Mouse (Mus musculus) CH12.LX (cell line): ENCODE data around the gene P4ha3. TPM values are rescaled to one million over a fixed set of nuclear protein-coding genes. Genes with fewer than 3 reads are reported as not detected.

Source experiments
- DNase-seq: peaks from one replicate; pipeline ENCODE4 v3.0.0-alpha.2; 2013; ENCODE audit errors: extremely low read depth
- H3K27ac ChIP-seq: 2 replicates; pipeline ENCODE4 v1.5.1; 2012; ENCODE audit warnings: low read depth, mild to moderate bottlenecking, control low read depth, moderate library complexity; ENCODE audit not compliant: insufficient read depth
- H3K27me3 ChIP-seq: replicated peaks from 2 replicates; pipeline ENCODE3; 2012; ENCODE audit warnings: inconsistent platforms
- H3K36me3 ChIP-seq, 2 experiments: replicated peaks in 1 of 2; 2 replicates each; pipeline versions ENCODE3 to v1.6.1; 2012; ENCODE audit warnings: inconsistent platforms in 1 of 2, low read length in 1 of 2, mild to moderate bottlenecking in 1 of 2, mixed read lengths in 1 of 2, moderate library complexity in 1 of 2; ENCODE audit not compliant: control insufficient read depth in 1 of 2, insufficient read depth in 1 of 2
- H3K4me1 ChIP-seq, 2 experiments: 2 replicates each; pipeline ENCODE4 v1.6.1; 2012; ENCODE audit warnings: inconsistent platforms in 1 of 2, moderate library complexity in 1 of 2; ENCODE audit not compliant: insufficient read depth in 2 of 2, control insufficient read depth in 1 of 2
- H3K4me2 ChIP-seq: 2 replicates; pipeline ENCODE4 v1.6.1; 2012; ENCODE audit warnings: low read depth, mild to moderate bottlenecking, control low read depth; ENCODE audit not compliant: poor library complexity, insufficient read depth, severe bottlenecking
- H3K4me3 ChIP-seq, 3 experiments: fragments of 150-350 bp in 1 of 3; sonication (generic) in 1 of 3; replicated peaks in 1 of 3; 2 replicates each; pipeline versions ENCODE3 to v1.5.1; 2011 to 2012; ENCODE audit warnings: low read depth in 2 of 3, low read length in 2 of 3, mild to moderate bottlenecking in 2 of 3, moderate library complexity in 2 of 3, control low read depth in 1 of 3, improper control_type of control experiment in 1 of 3, inconsistent platforms in 1 of 3, mixed read lengths in 1 of 3; ENCODE audit not compliant: poor library complexity in 1 of 3
- H3K79me2 ChIP-seq: replicated peaks from 2 replicates; pipeline ENCODE4 v1.6.1; 2012; ENCODE audit warnings: mild to moderate bottlenecking, moderate library complexity; ENCODE audit not compliant: control insufficient read depth, poor library complexity, insufficient read depth, severe bottlenecking; ENCODE audit errors: extremely low read depth
- H3K9ac ChIP-seq: 2 replicates; pipeline ENCODE4 v1.6.1; 2012; ENCODE audit warnings: low read depth, mild to moderate bottlenecking, control low read depth, moderate library complexity; ENCODE audit not compliant: insufficient read depth
- H3K9me3 ChIP-seq: replicated peaks from 2 replicates; pipeline ENCODE3; 2012; ENCODE audit warnings: low read length, inconsistent platforms, mixed read lengths
- CHD1 ChIP-seq: IDR thresholded peaks from 2 replicates; pipeline ENCODE4 v1.6.1; 2012; ENCODE audit warnings: low read depth, low read length, improper control_type of control experiment, inconsistent platforms
- CTCF ChIP-seq, 2 experiments: IDR thresholded peaks in 1 of 2; conservative IDR thresholded peaks in 1 of 2; 2 replicates each; pipeline ENCODE4 v1.5.1; 2011 to 2012; ENCODE audit warnings: low read depth in 2 of 2, low read length in 2 of 2, improper control_type of control experiment in 1 of 2, inconsistent platforms in 1 of 2, mild to moderate bottlenecking in 1 of 2, moderate library complexity in 1 of 2
- IRF4 ChIP-seq: IDR thresholded peaks from 2 replicates; pipeline ENCODE4 v1.6.1; 2014; ENCODE audit warnings: low read depth, mild to moderate bottlenecking, inconsistent platforms, low read length, improper control_type of control experiment
- JUND ChIP-seq: conservative IDR thresholded peaks from 2 replicates; pipeline ENCODE4 v1.6.1; 2011; ENCODE audit warnings: low read depth, low read length, improper control_type of control experiment
- MYC ChIP-seq: IDR thresholded peaks from 2 replicates; pipeline ENCODE4 v1.6.1; 2011; ENCODE audit warnings: low read depth, mild to moderate bottlenecking, improper control_type of control experiment, low read length
- NELFE ChIP-seq: IDR thresholded peaks from 2 replicates; pipeline ENCODE4 v1.6.1; 2011; ENCODE audit warnings: low read depth, low read length, improper control_type of control experiment
- POLR2A ChIP-seq: IDR thresholded peaks from 2 replicates; pipeline ENCODE4 v1.6.1; 2011; ENCODE audit warnings: low read depth, mild to moderate bottlenecking, improper control_type of control experiment, low read length
- RAD21 ChIP-seq: IDR thresholded peaks from 2 replicates; pipeline ENCODE4 v1.6.1; 2011; ENCODE audit warnings: low read depth, mild to moderate bottlenecking, low read length, improper control_type of control experiment, moderate library complexity
- SIN3A ChIP-seq: IDR thresholded peaks from 2 replicates; pipeline ENCODE4 v1.6.1; 2012; ENCODE audit warnings: low read length, improper control_type of control experiment, inconsistent platforms
- SMC3 ChIP-seq: IDR thresholded peaks from 2 replicates; pipeline ENCODE4 v1.6.1; 2011; ENCODE audit warnings: low read depth, low read length, improper control_type of control experiment
- TBP ChIP-seq: conservative IDR thresholded peaks from 2 replicates; pipeline ENCODE4 v1.6.1; 2011; ENCODE audit warnings: low read depth, low read length, improper control_type of control experiment
- TCF12 ChIP-seq: IDR thresholded peaks from 2 replicates; pipeline ENCODE4 v1.6.1; 2014; ENCODE audit warnings: low read depth, mild to moderate bottlenecking, inconsistent platforms, low read length, improper control_type of control experiment
- ZC3H11A ChIP-seq: IDR thresholded peaks from 2 replicates; pipeline ENCODE4 v1.6.1; 2012; ENCODE audit warnings: low read depth, mild to moderate bottlenecking, inconsistent platforms, low read length, improper control_type of control experiment
- ZKSCAN1 ChIP-seq: IDR thresholded peaks from 2 replicates; pipeline ENCODE4 v1.6.1; 2012; ENCODE audit warnings: low read depth, inconsistent platforms, low read length, improper control_type of control experiment, borderline replicate concordance
- ZNF384 ChIP-seq: IDR thresholded peaks from 2 replicates; pipeline ENCODE4 v1.6.1; 2012; ENCODE audit warnings: low read depth, low read length, improper control_type of control experiment, inconsistent platforms
- dilution Hi-C: fragments of 300-500 bp; cut with MboI; formaldehyde crosslinking; loops from 2 replicates; pipeline ENCODE4 v1.14.3; 2020; ENCODE audit warnings: low sequenced_read_pairs; ENCODE audit not compliant: extremely low pct_unique_long_range_greater_than_20kb, extremely low pct_ligation_motif_present
- in situ Hi-C: fragments of 300-500 bp; cut with MboI; formaldehyde crosslinking; loops from 3 replicates; pipeline ENCODE4 v1.14.3; 2019; ENCODE audit warnings: low sequenced_read_pairs, low pct_ligation_motif_present, low pct_unique_long_range_greater_than_20kb, mixed read lengths
- polyA plus RNA-seq: library from polyadenylated mRNA; unstranded; fragments of >175 nt; gene quantifications from 2 replicates; pipeline ENCODE4 v1.2.1, GENCODE M21; 2012; ENCODE audit warnings: low read depth; ENCODE audit not compliant: insufficient read length
- total RNA-seq, 2 experiments: library from RNA; depleted of rRNA; stranded (reverse); fragments of 300-350 nt in 1 of 2; fragments of >200 nt in 1 of 2; gene quantifications; 2 replicates each; pipeline ENCODE4 v1.2.3; 2012 to 2014

The P4ha3 gene
- total and polyA plus RNA-seq, 3 experiments, result not detected

GRCm38 (mm10) chr7:100276397-100276796 lies 8.9 kb upstream of the P4ha3 start:
- in situ Hi-C loops, result no loop called here
- Histone ChIP-seq H3K9me3 (no peaks in the 10 kb centered on the region), H3K4me3 (no peak overlapping the region), H3K4me1 (no peaks in the 10 kb centered on the region), H3K79me2 (no peaks in the 10 kb centered on the region), H3K36me3 (no peaks in the 10 kb centered on the region), H3K27ac (no peak overlapping the region), H3K9ac (no peak overlapping the region), H3K27me3 (no peaks in the 10 kb centered on the region), H3K4me2 (no peak overlapping the region)
- TF ChIP-seq ZC3H11A (no peak), JUND (no peak), CHD1 (no peak), POLR2A (no peak), IRF4 (no peak), SIN3A (no peak), TBP (no peak), SMC3 (peak; percentile 40), CTCF (conservative IDR thresholded peaks at IDR 0.05 in 1 of 2, IDR thresholded peaks at IDR 0.05 in 1 of 2; ENCODE audit: low read depth in 2 of 2, low read length in 2 of 2) (peak; percentile 51 to 70), NELFE (no peak), ZNF384 (peak; percentile 99)
- peak; percentile 29 for DNase-seq
- dilution Hi-C loops, result no loop called here

GRCm38 (mm10) chr7:100279803-100280202 lies 5.5 kb upstream of the P4ha3 start:
- in situ Hi-C loops, result loop anchor here (5.0 kb wide), 1 partner anchor 37 kb away; no protein-coding TSS in a partner anchor
- Histone ChIP-seq H3K4me3 (no peak overlapping the region), H3K27ac (no peak overlapping the region), H3K4me1 (peaks cover 0 to 8% of the 10 kb centered on the region in 2 experiments; a peak in 2 of 4 replicates), H3K4me2 (no peak overlapping the region), H3K27me3 (peaks cover 14% of the 10 kb centered on the region), H3K36me3 (no peaks in the 10 kb centered on the region)
- dilution Hi-C loops, result no loop called here
- peak; percentile 66 for DNase-seq
- TF ChIP-seq MYC (0 out of 2 replicates have a peak, but pooled peaks have one; percentile 18), CTCF (conservative IDR thresholded peaks at IDR 0.05 in 1 of 2, IDR thresholded peaks at IDR 0.05 in 1 of 2; ENCODE audit: low read depth in 2 of 2, low read length in 2 of 2) (peak; percentile 89 to 90), TCF12 (no peak), ZC3H11A (peak; percentile 8; the same call in 1 of the 2 replicates), ZKSCAN1 (no peak), SMC3 (peak; percentile 72), RAD21 (peak; percentile 92)
- TF ChIP-seq, all 38 proteins: peak for 5
- no peak overlapping the region for H3K9ac ChIP-seq
- no peaks in the 10 kb centered on the region for H3K9me3 ChIP-seq
- H3K79me2 ChIP-seq, result no peaks in the 10 kb centered on the region
